Mouse (Mus musculus) kidney, postnatal 14 days (tissue): ENCODE results near the gene Slc9a9.

Source experiments
- DNase-seq: peaks from one replicate; pipeline ENCODE4 v3.0.0; 2022; ENCODE audit warnings: mixed read lengths

The Slc9a9 gene

DNA sequence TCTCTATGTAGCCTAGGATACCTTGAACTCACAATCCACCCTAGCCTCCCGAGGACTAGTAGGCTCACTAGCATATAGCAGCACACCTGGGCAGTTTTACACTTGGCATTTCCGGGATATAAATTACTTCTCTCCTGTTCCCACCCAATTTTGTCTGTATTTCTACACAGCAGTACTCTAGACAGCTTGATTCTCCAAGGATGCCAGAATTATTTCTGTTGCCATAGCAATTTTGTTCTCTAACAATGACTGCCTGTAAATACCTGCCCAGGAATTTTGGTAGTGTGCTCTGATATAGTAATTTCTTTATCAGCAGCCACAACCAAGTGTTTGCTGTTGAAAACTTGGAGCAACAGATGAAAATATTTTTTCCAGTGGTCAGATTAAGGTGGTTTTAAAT lies 16.7 kb downstream of the Slc9a9 start:
- DNase-seq: no peak

DNA sequence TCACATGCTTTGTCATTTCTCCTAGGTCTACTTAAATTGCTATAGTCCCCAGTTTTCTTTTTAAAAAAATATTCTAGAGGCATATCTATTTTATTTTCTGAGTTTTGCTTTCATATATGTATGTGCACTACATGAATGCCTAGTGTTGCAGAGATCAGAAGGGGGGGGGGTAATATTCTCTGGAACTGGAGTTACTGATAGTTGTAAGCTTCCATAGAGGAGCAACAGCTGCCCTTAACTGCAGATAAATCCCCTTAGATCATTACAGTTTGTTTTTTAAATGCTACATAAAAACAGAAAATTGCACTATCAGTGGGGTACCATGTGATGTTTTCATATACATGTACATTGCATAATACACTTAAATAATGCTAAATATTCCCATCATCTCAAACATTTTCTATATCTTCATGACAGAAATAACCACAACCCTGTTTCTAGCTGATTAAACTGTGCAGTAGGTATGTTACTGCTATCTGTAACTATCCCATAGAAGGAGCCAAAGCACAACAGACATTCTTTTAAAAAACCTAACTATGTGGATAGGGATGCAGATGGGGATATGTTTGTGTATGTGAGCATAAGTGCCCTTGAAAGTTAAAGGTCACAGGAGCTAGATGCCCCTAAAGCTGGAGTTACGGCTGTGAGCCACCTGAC lies 17.6 kb downstream of the Slc9a9 start:
- no peak for DNase-seq

- DNase-seq: peak; percentile 24
Measured at GRCm38 (mm10) chr9:94691311-94692087, 21.8 kb downstream of the Slc9a9 start.

GRCm38 (mm10) chr9:94692122-94692521 lies 22.4 kb downstream of the Slc9a9 start:
- DNase-seq: no peak

GRCm38 (mm10) chr9:94694243-94694642 lies 24.5 kb downstream of the Slc9a9 start:
- no peak for DNase-seq

DNA sequence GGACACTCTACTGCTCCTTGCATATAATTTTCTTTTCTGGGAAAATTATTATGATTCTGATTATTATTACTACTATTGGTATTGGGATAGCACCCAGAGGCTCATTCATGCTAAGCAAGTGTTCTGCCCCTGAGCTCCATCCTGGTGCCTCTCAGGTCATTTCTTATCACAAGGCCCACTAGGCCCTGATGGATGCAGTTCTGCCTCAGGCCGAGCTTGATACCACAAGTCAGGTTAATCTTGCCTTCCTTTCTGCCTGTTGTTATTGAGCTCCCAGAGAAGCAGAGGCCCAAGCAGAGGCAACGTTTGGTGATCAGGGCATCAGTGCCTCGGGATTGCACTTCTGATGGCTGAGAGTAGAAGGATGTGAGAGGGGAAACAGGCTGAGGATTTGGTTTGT lies 25.3 kb downstream of the Slc9a9 start:
- no peak for DNase-seq

DNA sequence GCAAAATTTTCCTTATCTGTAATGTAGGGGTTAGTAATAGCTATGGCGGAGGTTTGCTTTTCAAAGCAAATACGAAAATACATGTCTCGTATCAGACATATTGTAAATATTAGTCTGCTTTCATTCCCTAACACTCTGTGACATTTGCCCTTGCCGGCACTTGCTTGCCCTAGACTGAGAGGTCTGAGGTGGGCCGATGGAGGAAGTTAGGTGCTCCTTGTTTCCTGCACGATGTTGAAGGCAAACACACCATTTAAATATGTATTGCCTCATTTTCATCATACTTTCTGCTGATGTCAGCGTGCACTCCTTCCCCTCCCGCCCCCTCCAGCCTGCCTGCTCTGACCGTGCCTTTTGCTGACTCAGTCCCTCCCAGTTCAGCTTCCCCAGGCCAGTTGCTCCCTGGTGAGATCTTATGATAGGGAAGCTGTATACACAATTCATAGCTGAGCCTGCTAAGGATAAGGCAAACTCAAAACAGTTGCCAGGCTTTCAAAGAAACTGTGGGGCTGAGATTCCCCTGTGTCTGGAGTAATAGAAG lies 26.9 kb downstream of the Slc9a9 start:
- peak; percentile 23 for DNase-seq

GRCm38 (mm10) chr9:94698175-94698574 lies 28.5 kb downstream of the Slc9a9 start:
- DNase-seq: no peak

- peak; percentile 16 for DNase-seq
Measured at GRCm38 (mm10) chr9:94700549-94700948, 30.8 kb downstream of the Slc9a9 start.

- DNase-seq: no peak
Measured at GRCm38 (mm10) chr9:94701193-94701869, 31.6 kb downstream of the Slc9a9 start.

- DNase-seq: no peak
Measured at GRCm38 (mm10) chr9:94701965-94702634, 32.4 kb downstream of the Slc9a9 start.

DNA sequence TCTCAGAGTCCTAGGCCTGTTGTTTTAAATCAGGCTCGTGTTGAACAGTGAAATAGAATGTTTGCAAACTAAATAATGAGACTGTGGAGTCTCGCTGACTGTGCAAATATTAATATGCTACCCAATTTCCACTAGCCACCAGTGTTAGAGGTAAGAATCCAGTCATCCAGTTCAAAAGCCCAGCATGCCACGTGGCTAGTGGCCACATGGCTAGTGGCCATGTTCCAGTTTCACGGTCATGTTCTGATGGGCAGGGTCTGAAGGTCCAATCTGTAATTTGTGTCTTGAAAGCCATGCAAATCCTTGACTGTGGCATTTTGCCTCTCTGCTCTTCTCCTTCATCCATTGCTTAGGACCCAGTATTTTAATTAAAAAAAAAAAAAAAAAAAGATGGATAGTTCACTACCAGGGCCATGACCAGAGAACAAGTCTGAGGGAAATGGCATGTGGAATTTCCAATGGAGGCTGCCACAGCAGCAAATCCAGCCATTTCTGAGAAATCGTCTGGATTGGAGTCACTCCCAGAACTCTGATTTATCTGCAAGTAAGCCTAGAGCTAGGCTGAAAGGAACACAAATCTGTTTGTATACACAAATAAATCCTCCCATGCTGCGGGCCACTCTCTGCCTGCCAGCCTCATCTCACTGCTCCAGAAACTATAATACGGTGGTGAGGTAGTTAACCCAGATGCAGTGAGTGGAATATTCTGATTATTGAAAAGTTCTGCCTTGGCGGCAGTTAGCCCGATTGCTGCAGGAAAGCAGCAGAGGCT lies 35.5 kb downstream of the Slc9a9 start:
- no peak for DNase-seq

- no peak for DNase-seq
Measured at GRCm38 (mm10) chr9:94705758-94706026, 36.0 kb downstream of the Slc9a9 start.

DNA sequence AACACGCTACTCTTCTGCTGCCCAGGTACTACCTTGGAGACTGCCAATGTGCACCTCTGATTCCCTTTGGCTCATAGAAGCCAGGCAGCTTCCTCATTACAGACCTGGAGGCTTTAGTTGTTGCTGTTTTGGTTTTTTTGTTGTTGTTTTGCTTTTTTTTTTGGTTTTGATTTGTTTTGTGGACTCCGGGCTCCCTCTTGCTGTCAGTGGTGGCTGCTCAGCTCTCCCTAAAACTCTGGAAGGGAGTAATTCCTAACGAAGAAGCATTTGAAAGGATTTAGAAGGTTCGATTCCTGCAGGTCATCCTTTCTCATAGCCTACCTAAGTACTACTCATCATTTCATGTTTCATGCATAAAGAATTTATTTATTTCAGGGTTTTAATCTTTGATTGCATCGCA lies 42.4 kb downstream of the Slc9a9 start:
- DNase-seq: no peak

DNA sequence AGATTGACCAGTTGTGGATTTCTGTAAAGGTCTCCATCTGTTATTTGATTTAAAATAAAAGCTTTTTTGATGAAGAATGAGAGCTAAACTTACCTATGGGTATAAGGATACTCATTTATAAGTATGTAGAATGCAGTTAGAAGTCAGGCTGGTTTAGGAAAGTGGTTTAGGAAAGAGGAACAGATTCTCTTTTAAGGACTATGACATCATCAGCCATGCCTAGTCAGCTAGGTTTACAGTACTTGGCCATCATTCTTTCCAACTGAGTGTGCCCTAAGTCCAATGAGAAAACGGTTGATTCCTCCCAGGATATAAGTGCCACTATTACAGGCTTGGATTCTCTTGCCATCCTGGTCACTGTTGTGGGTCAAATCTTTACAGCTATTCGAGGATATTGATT lies 47.0 kb downstream of the Slc9a9 start:
- no peak for DNase-seq

- no peak for DNase-seq
Measured at GRCm38 (mm10) chr9:94723631-94724030, 53.9 kb downstream of the Slc9a9 start.

- no peak for DNase-seq
Measured at GRCm38 (mm10) chr9:94725121-94725520, 55.4 kb downstream of the Slc9a9 start.

- DNase-seq: peak; percentile 8
Measured at GRCm38 (mm10) chr9:94727457-94727856, 57.7 kb downstream of the Slc9a9 start.

DNA sequence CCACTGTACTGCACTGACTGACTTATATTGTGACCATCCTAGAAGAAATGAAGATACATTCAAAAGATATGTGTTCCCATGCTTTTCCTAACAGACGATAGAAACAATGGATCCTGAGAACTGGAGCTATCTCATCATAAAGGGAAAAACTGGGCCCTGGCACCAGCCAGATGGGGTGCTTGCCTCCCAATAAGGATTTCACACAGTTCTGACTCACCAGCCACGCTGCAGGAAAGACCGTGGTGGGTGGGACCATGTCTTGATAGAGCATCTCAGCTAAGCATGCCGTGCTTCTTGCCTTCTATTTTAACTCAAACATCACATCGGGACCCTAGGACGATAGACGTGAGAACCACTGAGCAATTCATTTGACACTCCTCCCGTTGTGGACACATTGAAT lies 60.7 kb downstream of the Slc9a9 start:
- no peak for DNase-seq

- no peak for DNase-seq
Measured at GRCm38 (mm10) chr9:94732136-94732535, 62.4 kb downstream of the Slc9a9 start.

DNA sequence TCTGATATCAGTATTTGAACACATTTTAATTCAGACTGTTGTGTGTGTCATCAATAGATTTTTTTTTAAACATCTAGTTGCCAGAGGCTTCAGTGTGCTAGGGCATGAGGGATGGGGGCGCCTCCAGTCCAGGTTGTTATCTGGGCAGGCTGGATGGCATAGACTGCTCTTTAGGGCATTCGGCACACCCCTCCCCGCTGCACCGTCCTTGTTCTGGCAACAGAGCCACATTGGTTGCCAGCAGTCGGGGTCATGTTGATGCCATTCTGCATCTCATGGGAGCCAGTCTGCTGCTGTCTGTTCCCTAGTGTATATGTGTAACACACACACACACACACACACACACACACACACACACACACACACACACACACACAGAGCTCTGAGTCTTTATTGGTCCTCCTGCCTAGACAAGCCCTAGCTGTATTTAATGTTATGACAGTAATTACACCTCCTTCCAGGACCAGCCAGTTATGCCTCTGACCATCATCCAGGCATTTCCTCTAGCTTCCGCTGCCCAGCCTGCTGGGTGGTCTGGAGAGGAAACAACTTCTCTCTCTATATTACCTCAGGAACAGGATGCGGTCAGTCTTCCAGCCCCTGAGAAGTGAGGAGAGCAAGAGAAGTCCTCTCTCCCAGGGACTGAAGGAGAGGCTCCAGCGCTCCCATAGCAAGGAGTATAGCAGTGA lies 63.0 kb downstream of the Slc9a9 start:
- peak; percentile 12 for DNase-seq

- DNase-seq: no peak
Measured at GRCm38 (mm10) chr9:94734320-94734719, 64.6 kb downstream of the Slc9a9 start.
